Mouse (Mus musculus) forebrain, embryonic 15.5 days (tissue): Measurements from ENCODE around the gene Plg. TPM values are rescaled to one million over a fixed set of nuclear protein-coding genes. Genes with fewer than 3 reads are reported as not detected.

Experiments
- ATAC-seq: fragments of 200-750 bp; cut with Nextera tagmentation; replicated peaks from 2 replicates; pipeline ENCODE4 v1.8.0; 2017; ENCODE audit warnings: mild to moderate bottlenecking, moderate TSS enrichment, moderate library complexity
- H3K27ac ChIP-seq: fragments of 300-500 bp; sonication (generic); replicated peaks from 2 replicates; pipeline ENCODE4 v1.5.1; 2015; ENCODE audit warnings: mild to moderate bottlenecking, inconsistent platforms
- H3K27me3 ChIP-seq: fragments of 300-500 bp; sonication (generic); 2 replicates; pipeline ENCODE4 v1.6.1; 2015; ENCODE audit warnings: inconsistent platforms
- H3K36me3 ChIP-seq: fragments of 300-500 bp; sonication (generic); 2 replicates; pipeline ENCODE4 v1.6.1; 2015; ENCODE audit warnings: mild to moderate bottlenecking, inconsistent platforms
- H3K4me1 ChIP-seq: fragments of 300-500 bp; sonication (generic); 2 replicates; pipeline ENCODE4 v1.6.1; 2015; ENCODE audit warnings: inconsistent platforms
- H3K4me2 ChIP-seq: fragments of 300-500 bp; sonication (generic); replicated peaks from 2 replicates; pipeline ENCODE4 v1.6.1; 2015; ENCODE audit warnings: mild to moderate bottlenecking, inconsistent platforms
- H3K4me3 ChIP-seq: fragments of 300-500 bp; sonication (generic); 2 replicates; pipeline ENCODE4 v1.5.1; 2015; ENCODE audit warnings: mild to moderate bottlenecking, inconsistent platforms
- H3K9ac ChIP-seq: fragments of 300-500 bp; sonication (generic); replicated peaks from 2 replicates; pipeline ENCODE4 v1.6.1; 2015; ENCODE audit warnings: mild to moderate bottlenecking, inconsistent platforms
- H3K9me3 ChIP-seq: fragments of 300-500 bp; sonication (generic); 2 replicates; pipeline ENCODE4 v1.6.1; 2016; ENCODE audit warnings: inconsistent platforms
- WGBS: fragments of 180-500 bp; shearing (Covaris S2); methylation state at CpG from one replicate; pipeline ENCODE4 v1.1.7; 2015; ENCODE audit warnings: mixed read lengths; 5-methylcytosine and 5-hydroxymethylcytosine counted together
- polyA plus RNA-seq: library from polyadenylated mRNA; unstranded; fragments of >200 nt; fragmentation: Nextera tagmentation; extraction: Ambion mirVana; gene quantifications from 2 replicates; pipeline ENCODE4 v1.2.1, GENCODE M21; 2015

Plg gene
- polyA plus RNA-seq = 0.23 TPM in 1 of 2 replicates, not detected in the other

DNA sequence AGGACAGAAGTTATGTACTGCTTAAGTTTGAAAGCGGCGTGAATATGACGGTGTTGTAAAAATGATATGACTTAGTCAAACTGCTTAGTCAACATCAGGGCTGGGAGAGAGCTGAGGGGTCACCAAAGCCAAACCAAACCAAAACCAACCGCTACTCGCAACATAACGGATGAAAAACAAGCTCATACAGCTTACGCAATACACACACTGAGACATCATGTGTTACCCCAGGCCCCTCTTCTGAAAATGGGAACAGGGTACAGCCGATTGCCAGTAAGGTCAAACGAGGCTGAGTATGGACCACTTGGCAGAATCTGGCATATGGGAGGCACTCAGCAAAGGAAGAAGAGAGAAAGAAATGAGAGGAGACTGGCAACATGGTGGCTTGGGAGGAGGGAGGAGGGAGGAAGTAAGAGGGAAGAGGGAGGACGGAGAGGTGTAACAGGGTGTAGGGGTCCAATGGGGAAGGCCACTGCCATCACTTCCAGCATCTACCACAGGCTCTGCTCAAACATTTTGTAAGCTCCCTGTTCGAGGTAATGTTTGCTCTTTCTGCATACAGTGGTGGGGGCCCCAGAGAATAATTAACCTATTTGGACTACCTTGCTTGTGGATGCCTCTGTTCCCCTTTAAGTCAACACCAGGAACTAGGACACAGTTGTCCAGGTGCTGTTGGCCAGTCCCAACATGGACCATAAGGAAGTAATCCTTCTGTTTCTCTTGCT, at the start of gene Plg:
Gene Plg, plus strand, starts transcription at position 628 of the 725 bp plus-strand sequence.
- Histone ChIP-seq H3K4me1 (no peaks in the 10 kb centered on the region), H3K9ac (no peak within 1 kb of the TSS), H3K4me3 (no peak within 1 kb of the TSS), H3K36me3 (no peaks in the 10 kb centered on the region), H3K9me3 (no peaks in the 10 kb centered on the region), H3K4me2 (no peak within 1 kb of the TSS), H3K27me3 (no peaks in the 10 kb centered on the region), H3K27ac (no peak within 1 kb of the TSS)
- ATAC-seq = no peak
- 91% methylated on average over 11 of the region's 11 CpGs for WGBS

DNA sequence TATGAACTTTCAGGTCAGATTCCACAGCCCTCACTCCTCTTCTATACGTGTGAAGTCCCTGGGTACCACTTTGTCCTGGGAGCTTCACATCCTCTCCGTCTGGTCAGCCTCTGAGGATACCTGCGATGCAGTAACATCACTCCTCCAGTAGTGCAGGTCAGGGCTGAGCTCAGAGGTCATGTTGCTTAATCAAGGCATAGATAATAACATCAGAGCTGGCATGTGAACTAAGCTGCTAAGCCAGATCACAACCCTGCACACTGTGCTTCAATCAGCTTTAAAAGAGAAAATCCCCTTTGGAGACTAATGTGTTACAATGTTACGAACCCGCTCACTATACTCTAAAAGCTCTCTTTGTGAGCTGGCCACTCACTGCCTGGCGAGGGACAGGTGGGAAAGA, 43.3 kb upstream of the Plg start:
- H3K9ac ChIP-seq = no peak overlapping the region
- no peaks in the 10 kb centered on the region for H3K27me3 ChIP-seq
- no peak for ATAC-seq

DNA sequence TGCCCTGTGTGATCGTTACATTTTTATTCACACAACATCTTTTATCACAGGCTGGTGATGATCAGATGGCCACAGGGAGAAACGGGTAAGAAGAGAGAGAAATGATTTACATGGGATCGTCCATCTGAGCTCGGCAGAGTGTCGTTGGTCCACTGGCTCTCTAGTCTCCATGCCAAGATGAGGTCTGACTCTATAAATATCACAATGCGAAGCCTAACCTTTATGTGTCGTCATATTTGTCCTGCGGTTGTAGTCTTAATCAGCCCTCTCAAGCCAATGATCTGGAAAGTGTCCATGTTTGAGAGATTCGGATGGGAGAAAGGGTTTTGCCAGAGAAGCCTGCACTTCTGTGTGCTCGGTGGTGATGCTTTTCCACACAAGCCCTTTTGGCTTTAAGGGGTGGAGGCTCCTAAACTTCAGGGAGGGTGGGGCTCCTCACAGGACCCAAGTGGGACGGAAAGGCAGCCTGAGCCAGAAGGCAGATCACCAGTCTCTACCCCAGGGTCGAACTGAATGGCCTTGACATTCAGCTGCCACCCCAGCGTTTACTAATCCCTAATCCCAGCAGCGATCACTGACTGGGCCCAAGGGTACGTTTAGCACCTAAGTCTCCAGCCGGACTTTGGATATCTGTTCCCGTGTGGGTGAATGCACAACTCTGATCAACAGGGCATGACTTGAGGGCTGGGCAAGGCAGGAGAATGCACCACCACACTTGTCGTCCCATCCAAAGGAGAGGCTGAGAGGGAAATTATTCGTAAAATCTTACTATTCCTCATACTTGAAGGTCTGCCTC, 42.1 kb upstream of the Plg start:
- H3K4me1 ChIP-seq = no peaks in the 10 kb centered on the region

More for the DNA sequence above, 43.3 kb upstream of the Plg start:
- no peak overlapping the region for H3K27ac ChIP-seq
- no peak overlapping the region for H3K4me3 ChIP-seq
- H3K9me3 ChIP-seq = no peaks in the 10 kb centered on the region
- 49% methylated on average over 6 of the region's 6 CpGs for WGBS
- no peaks in the 10 kb centered on the region for H3K4me1 ChIP-seq
- no peak overlapping the region for H3K4me2 ChIP-seq
- H3K36me3 ChIP-seq = no peaks in the 10 kb centered on the region

DNA sequence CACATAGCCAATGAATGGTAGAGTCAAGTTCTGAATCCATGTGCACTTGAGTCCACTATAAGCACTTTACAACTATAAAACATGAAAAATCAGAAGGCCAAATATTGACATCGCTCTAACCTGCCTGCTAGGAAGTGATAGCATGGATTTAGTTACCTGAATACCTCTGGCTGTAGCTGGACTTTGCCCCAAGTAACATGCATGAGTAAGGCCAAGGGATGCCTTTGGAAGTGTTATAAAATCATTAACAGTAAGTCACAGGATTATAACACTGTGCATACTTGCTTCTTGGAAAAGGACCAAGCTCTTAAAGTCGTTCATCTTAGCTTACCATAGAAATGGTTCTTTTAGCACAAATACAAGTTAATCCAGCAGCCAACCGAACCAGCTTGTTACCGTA, 41.3 kb upstream of the Plg start:
- no peak overlapping the region for H3K9ac ChIP-seq
- H3K36me3 ChIP-seq = no peaks in the 10 kb centered on the region
- WGBS = 78% methylated on average over 4 of the region's 4 CpGs
- no peaks in the 10 kb centered on the region for H3K27me3 ChIP-seq
- H3K27ac ChIP-seq = no peak overlapping the region
- no peaks in the 10 kb centered on the region for H3K9me3 ChIP-seq
- no peaks in the 10 kb centered on the region for H3K4me1 ChIP-seq
- no peak overlapping the region for H3K4me3 ChIP-seq
- H3K4me2 ChIP-seq = no peak overlapping the region
- ATAC-seq = no peak

More for the DNA sequence above, 42.1 kb upstream of the Plg start:
- H3K9ac ChIP-seq = no peak overlapping the region
- no peak for ATAC-seq
- no peak overlapping the region for H3K4me2 ChIP-seq
- no peaks in the 10 kb centered on the region for H3K9me3 ChIP-seq
- H3K36me3 ChIP-seq = no peaks in the 10 kb centered on the region
- WGBS = 87% methylated on average over 19 of the region's 19 CpGs
- H3K27me3 ChIP-seq = no peaks in the 10 kb centered on the region
- no peak overlapping the region for H3K4me3 ChIP-seq
- no peak overlapping the region for H3K27ac ChIP-seq

DNA sequence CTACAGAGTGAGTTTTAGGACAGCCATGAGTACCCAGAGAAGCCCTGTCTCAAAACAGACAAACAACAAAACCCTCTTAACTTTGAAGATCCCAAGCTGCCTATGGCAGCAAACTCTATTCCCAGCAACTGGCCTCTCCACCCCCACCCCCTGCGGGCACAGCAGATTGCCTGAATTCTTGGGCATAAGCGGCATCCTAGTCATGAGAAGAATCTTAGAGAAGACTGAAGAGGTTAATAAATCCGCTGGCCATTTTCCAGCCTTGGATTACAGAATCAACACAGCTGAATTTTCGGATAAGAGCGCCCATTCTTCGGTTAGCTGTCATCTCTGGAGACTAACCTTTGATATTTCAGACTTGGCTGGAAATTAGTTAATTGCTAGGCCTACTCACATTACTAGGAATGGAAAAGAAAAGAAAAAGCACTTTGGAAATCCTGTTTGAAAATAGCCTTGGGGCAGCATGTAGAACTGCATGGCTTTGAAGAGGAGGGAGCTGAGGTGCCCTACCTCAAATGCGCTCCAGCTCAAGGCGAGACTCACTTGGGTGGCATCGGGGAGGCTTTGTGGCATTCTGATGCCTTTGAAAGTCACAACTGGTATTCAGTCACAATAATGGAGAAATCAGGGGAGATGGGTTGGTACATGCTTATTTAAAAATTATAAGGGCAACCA, 34.6 kb upstream of the Plg start:
- no peak for ATAC-seq
- Histone ChIP-seq H3K4me1 (no peaks in the 10 kb centered on the region), H3K4me2 (no peak overlapping the region), H3K9me3 (no peaks in the 10 kb centered on the region), H3K27ac (no peak overlapping the region), H3K36me3 (no peaks in the 10 kb centered on the region), H3K4me3 (no peak overlapping the region), H3K27me3 (no peaks in the 10 kb centered on the region), H3K9ac (no peak overlapping the region)
- WGBS = 80% methylated on average over 9 of the region's 9 CpGs

DNA sequence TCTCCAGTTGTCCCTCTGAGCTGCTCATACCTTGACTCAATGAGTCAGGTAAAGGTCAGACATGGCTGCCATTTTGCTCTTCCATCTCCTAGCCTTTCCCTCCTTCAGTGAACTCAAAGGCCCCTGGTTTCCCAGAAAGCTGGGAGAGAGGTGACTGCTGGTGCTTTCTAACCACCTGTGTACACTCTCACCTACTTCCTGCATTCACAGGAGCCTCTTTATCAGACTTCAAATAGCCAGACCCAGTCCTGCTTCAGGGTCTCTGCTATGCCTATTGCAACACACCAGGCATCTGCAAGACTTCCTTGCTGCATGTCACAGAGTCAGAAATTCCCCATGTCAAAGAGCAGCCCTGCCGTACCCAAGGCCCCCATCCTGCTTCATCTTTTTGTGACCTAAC, 30.9 kb upstream of the Plg start:
- WGBS = 91% methylated on average over 1 of the region's 1 CpGs

DNA sequence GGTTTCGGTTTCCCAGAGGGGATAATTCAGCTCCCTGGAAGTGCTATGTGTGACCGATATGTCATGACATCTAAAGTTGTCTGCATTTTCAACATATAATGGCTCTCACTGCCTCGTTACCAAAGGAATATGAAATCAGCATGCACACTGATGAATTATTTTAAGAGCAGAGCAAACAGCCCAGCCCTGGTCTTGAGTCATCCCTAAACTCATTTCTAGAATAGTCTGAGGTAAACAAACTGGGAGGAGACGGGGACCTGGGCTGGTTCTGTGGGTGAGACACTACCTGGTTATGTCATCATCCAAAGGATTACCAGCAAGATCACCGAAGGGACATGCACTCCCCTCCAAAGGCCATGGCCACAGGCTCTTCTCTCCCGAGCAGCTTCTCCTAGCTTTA, 26.8 kb upstream of the Plg start:
- Histone ChIP-seq H3K4me2 (no peak overlapping the region), H3K9me3 (no peaks in the 10 kb centered on the region), H3K36me3 (no peaks in the 10 kb centered on the region), H3K9ac (no peak overlapping the region), H3K4me1 (no peaks in the 10 kb centered on the region), H3K4me3 (no peak overlapping the region), H3K27ac (no peak overlapping the region), H3K27me3 (no peaks in the 10 kb centered on the region)
- 83% methylated on average over 6 of the region's 6 CpGs for WGBS
- no peak for ATAC-seq

More for the DNA sequence above, 30.9 kb upstream of the Plg start:
- ATAC-seq = no peak
- Histone ChIP-seq H3K9me3 (no peaks in the 10 kb centered on the region), H3K4me3 (no peak overlapping the region), H3K9ac (no peak overlapping the region), H3K27me3 (no peaks in the 10 kb centered on the region), H3K36me3 (no peaks in the 10 kb centered on the region), H3K4me2 (no peak overlapping the region), H3K4me1 (no peaks in the 10 kb centered on the region), H3K27ac (no peak overlapping the region)

DNA sequence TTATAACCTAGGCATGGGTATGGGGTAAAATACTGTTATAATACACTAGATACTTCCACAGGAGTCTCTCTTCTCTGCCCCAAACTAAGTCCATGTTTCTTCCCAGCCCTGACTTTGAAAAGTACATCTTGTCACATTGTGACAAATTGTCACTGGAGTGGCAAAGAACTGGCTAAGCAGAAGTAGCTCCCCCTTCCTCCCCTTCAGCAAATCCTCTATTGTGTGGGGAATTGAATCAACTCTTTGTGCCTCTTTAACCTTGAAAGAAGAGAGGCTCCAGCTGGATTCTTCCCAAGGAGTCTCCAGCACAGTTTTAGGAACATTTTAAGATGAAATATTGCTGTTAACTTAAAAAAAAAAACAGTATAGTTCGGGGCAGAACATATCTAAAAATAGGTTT, 25.6 kb upstream of the Plg start:
- no peak overlapping the region for H3K27ac ChIP-seq
- no peak overlapping the region for H3K4me2 ChIP-seq
- 36% methylated on average over 1 of the region's 1 CpGs for WGBS
- no peaks in the 10 kb centered on the region for H3K36me3 ChIP-seq
- H3K4me3 ChIP-seq = no peak overlapping the region
- ATAC-seq = no peak
- no peaks in the 10 kb centered on the region for H3K9me3 ChIP-seq
- no peaks in the 10 kb centered on the region for H3K27me3 ChIP-seq
- no peaks in the 10 kb centered on the region for H3K4me1 ChIP-seq
- H3K9ac ChIP-seq = no peak overlapping the region

DNA sequence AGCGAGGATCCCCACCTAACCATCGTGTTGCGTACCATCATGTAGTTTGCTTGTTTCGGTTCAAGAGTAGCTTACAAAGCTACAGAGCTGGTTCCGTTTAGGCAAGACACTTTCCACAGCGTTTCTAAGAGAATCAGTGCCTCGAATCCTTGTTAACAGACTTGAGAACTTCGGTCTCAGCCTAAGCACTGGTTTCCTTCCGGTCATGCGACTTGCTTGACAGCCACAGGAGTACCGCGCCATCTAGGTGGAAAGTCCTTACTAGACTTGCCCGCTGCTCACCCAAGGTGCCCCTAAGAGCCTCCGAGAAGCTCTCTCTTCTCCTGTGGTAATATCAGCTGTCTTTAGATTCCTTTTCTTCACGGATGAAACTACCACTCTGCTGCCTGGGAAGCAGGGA, 18.5 kb upstream of the Plg start:
- ATAC-seq = no peak
- 87% methylated on average over 15 of the region's 15 CpGs for WGBS
- no peaks in the 10 kb centered on the region for H3K27me3 ChIP-seq

DNA sequence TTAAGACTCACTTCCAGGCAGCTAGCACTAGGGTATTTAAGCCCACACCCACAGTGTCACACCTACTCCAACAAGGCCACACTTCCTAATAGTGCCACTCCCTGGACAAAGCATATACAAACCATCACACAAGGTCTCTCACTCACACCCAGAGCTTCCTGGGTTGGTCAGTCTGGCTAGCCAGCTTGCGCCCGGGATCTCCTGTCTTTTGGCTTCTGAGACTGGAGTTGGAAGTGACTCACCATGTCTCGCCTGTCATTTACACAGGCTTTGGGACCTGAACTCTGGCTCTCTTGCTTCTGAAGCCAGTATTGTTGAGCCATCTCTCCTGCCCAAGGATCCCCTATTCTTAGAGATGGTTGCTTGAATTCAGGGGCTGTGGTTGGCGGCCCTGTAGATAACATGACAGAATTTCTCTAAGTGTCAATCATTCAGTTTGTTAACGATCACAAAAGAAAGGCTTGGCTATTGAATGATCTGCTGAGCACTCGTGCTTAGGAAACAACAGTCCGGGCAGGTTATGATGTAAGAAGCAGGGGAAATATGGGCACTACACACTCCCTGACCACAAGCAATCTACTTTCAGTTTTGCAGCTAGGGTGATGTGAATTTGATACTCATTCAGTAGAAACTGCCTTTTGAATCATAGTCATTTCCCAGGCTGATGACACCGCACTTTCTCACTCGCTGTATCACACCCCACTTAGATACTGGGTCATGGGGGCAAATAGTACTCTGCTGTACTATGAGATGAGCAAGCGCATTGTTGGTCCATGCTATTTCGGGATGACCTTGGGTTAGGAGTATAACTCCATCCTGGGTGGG, 14.6 kb upstream of the Plg start:
- Histone ChIP-seq H3K9me3 (no peaks in the 10 kb centered on the region), H3K4me2 (no peak overlapping the region), H3K27me3 (no peaks in the 10 kb centered on the region), H3K27ac (no peak overlapping the region), H3K9ac (no peak overlapping the region), H3K36me3 (no peaks in the 10 kb centered on the region), H3K4me1 (peaks cover 5% of the 10 kb centered on the region; the same call in 1 of the 2 replicates), H3K4me3 (no peak overlapping the region)
- 77% methylated on average over 11 of the region's 11 CpGs for whole genome bisulfite sequencing
- no peak for ATAC-seq

More for the DNA sequence above, 18.5 kb upstream of the Plg start:
- Histone ChIP-seq H3K9ac (no peak overlapping the region), H3K27ac (no peak overlapping the region), H3K4me3 (no peak overlapping the region), H3K4me1 (peaks cover 5% of the 10 kb centered on the region; the same call in 1 of the 2 replicates), H3K36me3 (no peaks in the 10 kb centered on the region), H3K9me3 (no peaks in the 10 kb centered on the region), H3K4me2 (no peak overlapping the region)

DNA sequence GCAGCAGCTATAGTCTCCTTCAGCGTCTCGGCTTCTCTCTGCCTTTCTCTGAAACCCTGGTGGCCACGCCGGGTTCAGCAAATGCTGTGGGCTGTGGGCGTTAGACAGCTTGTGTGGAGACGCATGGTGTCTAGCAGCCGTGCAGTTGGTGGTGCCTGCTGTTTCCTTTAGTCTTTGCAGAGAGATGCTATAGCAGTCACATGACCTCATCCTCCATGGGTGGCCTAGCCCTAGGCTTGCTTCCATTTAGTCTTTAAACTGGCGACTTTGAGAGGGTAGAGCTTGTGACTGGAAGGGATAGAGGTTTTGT, 14.0 kb upstream of the Plg start:
- Histone ChIP-seq H3K27ac (no peak overlapping the region), H3K4me1 (peaks cover 5% of the 10 kb centered on the region; the same call in 1 of the 2 replicates), H3K36me3 (no peaks in the 10 kb centered on the region), H3K27me3 (no peaks in the 10 kb centered on the region), H3K4me2 (no peak overlapping the region), H3K9me3 (no peaks in the 10 kb centered on the region), H3K9ac (no peak overlapping the region), H3K4me3 (no peak overlapping the region)
- no peak for ATAC-seq
- WGBS = 37% methylated on average over 8 of the region's 8 CpGs
